Mouse (Mus musculus) gastrocnemius, adult 2 months (tissue): Measurements from ENCODE around the gene Tjp3. TPM values are rescaled to one million over a fixed set of nuclear protein-coding genes. Genes with fewer than 3 reads are reported as not detected.

ENCODE experiments used
- DNase-seq: peaks from one replicate; pipeline ENCODE4 v3.0.0; 2022
- H3K27ac ChIP-seq: fragments of 200-600 bp; 2 replicates; pipeline ENCODE4 v1.8.1; 2022; ENCODE audit warnings: mild to moderate bottlenecking
- H3K4me3 ChIP-seq: fragments of 200-600 bp; 2 replicates; pipeline ENCODE4 v1.8.1; 2022; ENCODE audit warnings: mild to moderate bottlenecking, moderate library complexity
- CTCF ChIP-seq: fragments of 200-600 bp; IDR thresholded peaks from 2 replicates; pipeline ENCODE4 v1.8.1; 2022; ENCODE audit warnings: antibody characterized with exemption, mild to moderate bottlenecking, moderate library complexity
- intact Hi-C: fragments of 180-260 bp; cut with DNase I; formaldehyde crosslinking; loops from one replicate; pipeline ENCODE4 v1.15.1; 2025
- long read RNA-seq, 2 experiments: library from polyadenylated mRNA; stranded (forward); transcript quantifications; one replicate each; pipeline ENCODE4 v2.0.0; 2021
- total RNA-seq, 2 experiments: library from RNA; stranded (reverse); gene quantifications; 2 replicates each; pipeline ENCODE4 v1.2.3; 2021

Gene Tjp3
- not detected for total RNA-seq
- long read RNA-seq, experiment 1 = 0 reads
- long read RNA-seq, experiment 2 = 0 reads

DNA sequence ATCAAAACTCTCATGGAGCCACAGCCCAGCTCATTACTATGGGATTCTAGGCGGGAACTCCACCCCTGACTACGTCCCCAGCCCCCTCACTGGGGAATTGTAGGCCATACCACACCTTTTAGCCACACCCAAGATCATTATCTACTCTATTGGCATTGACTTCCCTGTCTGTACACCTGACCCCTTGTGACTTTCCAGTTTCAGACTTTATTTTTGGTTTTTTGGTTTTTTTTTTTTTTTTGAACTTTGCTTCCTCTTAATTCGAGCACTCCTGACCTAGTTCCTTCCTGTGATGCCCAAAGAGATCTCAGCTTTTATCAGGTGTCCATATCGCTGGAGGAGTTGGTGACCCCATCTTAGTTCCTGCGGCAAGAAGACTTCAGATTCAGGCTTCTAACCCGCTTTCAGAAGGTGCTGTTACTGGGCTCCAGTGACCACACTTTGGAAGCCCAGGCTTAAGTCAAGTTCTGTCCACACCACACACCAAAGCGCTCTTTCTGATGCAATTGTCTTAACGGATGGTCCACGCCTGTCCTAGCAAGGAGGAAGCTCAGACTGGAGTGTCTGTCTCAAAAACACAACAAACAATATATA lies at the start of gene Tjp3:
Gene Tjp3, minus strand, starts transcription at position 71 of the 594 bp plus-strand sequence.
- DNase-seq = no peak
- no peak within 1 kb of the TSS for H3K27ac ChIP-seq
- TF ChIP-seq CTCF = no peak
- intact Hi-C loops = loop anchor here (2.0 to 5.0 kb wide), 2 partner anchors 27 to 61 kb away; partner anchors contain the start of gene Hmg20b
- no peak within 1 kb of the TSS for H3K4me3 ChIP-seq

DNA sequence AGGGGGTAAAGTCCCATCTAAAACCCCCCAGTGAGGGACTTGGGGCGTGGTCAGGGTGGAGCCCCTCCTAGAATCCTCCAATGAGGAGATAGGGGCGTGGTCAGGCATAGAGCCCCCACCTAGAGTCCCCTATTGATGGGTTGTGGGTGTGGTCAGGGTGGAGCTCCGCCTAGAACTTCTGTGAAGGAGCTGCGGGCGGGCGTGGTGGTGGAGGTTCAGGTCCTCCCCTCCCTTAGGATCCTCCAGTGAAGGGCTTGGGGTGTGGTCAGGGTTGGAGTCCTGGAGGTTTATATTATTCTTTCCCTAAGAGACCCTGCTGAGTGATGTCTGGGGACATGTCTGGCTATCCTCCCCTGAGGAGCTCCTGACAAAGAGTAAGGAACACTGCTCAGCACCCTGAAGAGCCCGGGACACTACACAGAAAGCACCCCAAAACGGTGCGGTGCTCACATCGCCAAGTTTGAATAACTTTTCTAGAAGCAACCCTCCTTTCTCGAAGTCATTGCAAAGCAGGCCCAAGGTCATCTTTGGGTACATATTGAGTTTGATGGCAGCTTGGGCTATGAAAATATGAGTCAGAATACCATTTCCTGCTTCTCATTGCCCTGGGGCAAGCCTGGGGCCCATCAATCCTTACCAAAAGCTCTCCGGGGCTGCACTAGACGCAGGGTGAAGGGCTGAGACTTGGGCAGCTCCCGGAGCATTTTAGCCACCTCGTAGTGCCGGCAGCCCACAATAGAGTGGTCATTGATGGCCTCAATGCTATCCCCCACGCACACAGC lies 49.4 kb upstream of the Tjp3 start:
- intact Hi-C loops = loop anchor here (2.0 kb wide), 1 partner anchor 52 kb away; no protein-coding TSS in a partner anchor
- TF ChIP-seq CTCF = no peak
- no peak for DNase-seq
- Histone ChIP-seq H3K4me3 (no peak overlapping the region), H3K27ac (no peak overlapping the region)

DNA sequence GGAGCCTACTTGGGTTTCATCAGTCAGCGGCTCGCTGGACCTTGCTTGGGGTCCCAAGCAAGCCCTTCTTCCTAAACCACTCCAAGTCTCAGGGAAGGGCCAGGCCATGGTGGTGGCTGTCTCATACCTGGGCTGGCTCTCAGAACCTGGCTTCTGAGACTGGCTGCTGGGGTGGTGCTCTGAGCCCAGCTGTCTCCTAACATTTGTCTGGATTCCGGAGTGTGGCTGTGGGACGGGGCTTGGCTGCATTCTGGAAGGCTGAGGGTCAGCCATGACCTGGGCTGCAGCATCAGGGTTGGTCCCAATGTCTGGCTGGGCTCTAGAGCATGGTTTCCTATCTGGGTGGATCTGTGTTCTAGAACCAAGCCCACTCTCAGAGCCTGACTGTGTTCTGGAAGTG lies 45.2 kb upstream of the Tjp3 start:
- no peak for TF ChIP-seq CTCF
- Histone ChIP-seq H3K27ac (no peak overlapping the region), H3K4me3 (no peak overlapping the region)
- DNase-seq = no peak
- intact Hi-C loops = no loop called here

DNA sequence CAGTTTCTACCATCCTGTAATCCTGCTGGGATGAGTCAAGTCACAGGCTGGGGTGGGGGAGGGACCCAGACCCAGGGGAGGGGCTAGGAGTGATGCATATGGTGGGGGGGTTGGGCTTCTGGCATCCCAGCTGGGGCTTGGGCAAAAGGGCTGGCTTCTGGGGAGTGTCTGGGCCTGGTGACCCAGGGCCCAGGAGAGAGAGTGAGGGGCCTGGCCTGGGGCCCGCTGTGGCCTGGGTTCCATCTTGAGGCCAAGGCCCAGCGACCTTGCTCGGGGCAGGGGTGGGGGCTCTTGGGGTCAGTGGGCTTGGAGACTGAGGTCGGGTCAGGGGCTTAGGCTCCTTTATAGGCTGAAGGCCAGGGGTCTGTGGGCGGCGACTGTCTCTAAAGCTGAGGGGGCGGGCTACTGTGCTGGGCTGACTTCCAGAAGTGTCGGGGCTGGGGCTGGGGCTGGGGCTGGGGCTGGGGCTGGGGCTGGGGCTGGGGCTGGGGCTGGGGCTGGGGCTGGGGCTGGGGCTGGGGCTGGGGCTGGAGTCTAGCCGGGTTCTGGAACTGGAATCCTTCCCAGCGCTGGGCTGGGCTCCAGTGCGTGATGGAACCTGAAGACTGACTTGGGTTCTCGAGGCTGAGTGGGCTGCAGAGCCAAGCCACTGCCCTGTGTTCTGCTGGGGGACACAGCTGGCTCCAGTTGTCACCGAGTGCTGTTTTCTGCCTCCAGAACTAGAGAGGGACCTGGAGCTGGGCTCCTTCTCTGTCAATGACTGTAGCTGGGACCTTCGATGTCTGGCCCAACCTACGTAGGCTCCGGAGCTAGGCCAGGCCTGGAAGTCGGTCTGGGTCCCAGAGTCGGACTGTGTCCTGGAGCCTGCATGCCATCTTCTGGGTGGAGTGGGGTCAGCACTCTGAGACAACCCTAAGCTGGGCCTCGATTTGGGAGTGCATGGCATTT lies 44.3 kb upstream of the Tjp3 start:
- Histone ChIP-seq H3K27ac (peak overlapping the region; percentile 3; the same call in 1 of the 2 replicates), H3K4me3 (no peak overlapping the region)
- intact Hi-C loops = no loop called here
- DNase-seq = peak; percentile 26
- no peak for TF ChIP-seq CTCF

DNA sequence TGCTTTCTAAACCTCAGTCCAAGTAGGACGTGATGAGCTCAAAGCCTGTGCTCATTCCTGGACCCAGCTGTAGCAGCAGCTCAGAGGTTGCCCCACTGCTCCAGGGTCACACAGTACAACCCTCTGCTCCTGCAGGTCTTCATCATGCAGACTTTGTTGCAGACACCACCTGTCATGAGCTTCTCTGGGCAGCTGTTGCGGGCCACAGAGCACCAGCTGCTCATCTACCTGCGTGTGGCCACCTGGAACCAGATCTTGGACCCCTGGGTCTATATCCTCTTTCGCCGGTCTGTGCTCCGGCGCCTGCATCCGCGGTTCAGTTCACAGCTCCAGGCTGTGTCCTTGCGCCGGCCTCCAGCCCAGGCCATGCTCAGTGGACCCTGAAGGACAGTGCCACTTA lies 42.9 kb upstream of the Tjp3 start:
- Histone ChIP-seq H3K27ac (no peak overlapping the region), H3K4me3 (no peak overlapping the region)
- DNase-seq = no peak
- intact Hi-C loops = no loop called here
- no peak for TF ChIP-seq CTCF

DNA sequence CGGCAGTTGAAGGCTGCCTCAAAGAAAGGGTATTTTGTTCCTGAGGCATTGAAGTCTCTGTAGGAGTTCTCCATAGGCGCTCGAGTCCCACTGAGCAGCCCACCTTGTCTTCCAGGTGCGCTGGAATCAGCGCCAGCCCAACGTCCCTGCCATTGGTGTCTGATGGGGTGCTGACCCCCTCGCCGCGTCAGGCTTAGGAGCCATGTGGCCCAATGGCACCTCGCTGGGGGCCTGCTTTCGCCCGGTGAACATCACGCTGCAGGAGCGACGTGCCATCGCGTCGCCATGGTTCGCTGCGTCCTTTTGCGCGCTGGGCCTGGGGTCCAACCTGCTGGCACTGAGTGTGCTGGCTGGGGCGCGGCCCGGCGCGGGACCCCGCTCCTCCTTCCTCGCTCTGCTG lies 40.9 kb upstream of the Tjp3 start:
- H3K27ac ChIP-seq = no peak overlapping the region
- no peak for DNase-seq
- H3K4me3 ChIP-seq = no peak overlapping the region
- no peak for TF ChIP-seq CTCF
- intact Hi-C loops = no loop called here

DNA sequence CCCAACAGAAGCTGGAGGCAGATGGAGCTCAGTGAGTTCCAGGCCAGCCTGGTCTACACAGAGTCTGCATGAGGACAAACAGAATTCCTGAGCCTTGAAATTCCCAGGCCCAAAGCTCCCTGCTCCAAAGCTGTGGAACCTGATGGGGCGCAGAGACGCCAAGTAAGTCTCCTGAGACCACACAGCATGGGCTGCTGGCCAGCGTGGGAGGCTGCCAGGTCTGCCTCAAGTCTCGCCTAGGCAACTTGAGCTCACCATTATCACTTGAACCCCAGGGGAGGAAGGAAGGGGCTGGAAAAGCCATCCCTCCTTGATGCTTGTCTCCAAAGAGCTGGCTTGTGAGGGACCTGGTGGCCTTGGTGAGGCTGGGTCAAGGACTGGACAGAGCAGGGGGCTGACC lies 38.6 kb upstream of the Tjp3 start:
- no peak for TF ChIP-seq CTCF
- Histone ChIP-seq H3K27ac (peak overlapping the region; percentile 76), H3K4me3 (peak overlapping the region; percentile 7)
- intact Hi-C loops = no loop called here
- DNase-seq = peak; percentile 58

DNA sequence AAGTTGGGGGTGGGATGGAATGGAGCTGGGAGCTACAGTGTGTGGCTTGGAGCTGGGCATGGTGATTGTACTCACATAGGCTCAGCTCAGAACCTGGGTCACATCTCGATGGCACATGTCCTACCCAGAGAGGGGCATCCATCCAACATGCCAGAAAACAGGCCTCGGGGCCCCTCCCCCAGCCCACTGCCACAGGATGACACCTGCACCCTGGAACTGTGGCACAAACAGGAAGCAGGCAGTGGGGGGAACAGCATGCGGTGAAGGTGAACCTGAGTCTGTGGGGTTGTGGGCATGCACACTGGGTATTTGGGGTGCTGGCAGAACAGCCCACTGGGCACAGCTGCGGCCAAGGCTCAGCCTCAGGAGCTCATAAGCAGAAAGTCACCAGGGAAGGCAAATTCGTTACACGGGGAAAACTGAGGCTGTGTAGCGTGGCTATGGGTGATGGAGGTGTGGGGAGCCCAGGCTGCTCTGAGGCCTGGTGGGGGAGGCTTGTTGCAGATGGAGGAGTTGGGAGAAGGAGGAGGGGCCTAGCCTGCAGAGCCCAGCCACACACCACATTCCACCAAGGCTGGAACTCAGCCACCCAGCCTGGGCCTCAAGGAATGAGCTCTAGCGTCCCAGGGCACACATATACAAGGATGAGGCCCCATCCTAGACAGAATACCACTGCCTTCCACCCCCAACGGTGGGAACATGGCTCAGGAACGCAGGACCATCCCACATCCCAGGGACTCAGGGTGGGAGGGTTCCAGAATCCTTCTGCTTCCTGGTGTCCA lies 38.0 kb upstream of the Tjp3 start:
- Histone ChIP-seq H3K4me3 (peak overlapping the region; percentile 50), H3K27ac (peak overlapping the region; percentile 76)
- TF ChIP-seq CTCF = no peak
- DNase-seq = peak; percentile 38
- intact Hi-C loops = no loop called here

DNA sequence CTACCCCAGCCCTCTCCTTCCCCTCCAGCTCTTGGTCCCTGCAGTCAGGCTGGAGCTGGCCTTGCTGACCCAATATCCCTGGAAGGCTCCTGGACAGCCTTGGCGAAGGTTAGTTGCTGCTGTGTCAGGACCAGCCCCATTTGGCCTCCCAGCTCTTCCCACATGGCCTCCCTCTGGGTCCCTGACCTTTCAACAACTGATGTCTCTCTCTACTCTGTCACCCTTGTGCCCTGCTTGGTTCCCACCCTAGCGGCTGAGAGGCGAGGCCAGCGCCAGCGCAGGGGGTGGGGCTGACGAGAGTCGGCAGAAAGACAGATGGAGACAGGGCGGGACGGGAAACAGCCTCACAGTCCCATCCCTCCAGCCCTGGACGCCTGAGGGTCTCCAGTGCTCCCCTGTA lies 37.0 kb upstream of the Tjp3 start, which contains the start of gene Tbxa2r:
Gene Tbxa2r, plus strand, starts transcription at position 346 of the 400 bp plus-strand sequence.
- intact Hi-C loops = no loop called here
- TF ChIP-seq CTCF = no peak
- DNase-seq = peak; percentile 72
- Histone ChIP-seq H3K27ac (peak within 1 kb of the TSS; percentile 76), H3K4me3 (peak within 1 kb of the TSS; percentile 50)

DNA sequence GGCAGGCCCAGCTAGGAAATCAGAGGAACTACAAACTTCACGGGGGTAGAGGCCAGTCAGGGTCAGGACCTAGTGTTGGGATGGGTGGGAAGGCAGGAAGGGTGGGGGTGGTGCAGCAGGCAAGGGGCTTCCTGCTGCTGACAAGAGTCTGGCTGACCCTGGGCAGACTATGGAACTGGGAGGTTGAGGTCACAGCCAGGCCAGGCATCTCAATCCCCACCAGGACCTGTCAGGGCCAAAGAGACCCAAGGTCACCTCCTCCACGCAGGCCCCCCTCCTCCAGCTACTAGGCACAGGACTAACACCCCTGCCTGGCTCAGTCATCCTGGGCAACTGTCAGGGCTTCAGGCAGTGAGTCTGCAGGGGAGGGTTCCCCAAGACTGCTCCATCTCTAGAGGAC lies 36.6 kb upstream of the Tjp3 start:
- Histone ChIP-seq H3K27ac (peak overlapping the region; percentile 76), H3K4me3 (peak overlapping the region; percentile 50)
- DNase-seq = peak; percentile 34
- no peak for TF ChIP-seq CTCF
- intact Hi-C loops = no loop called here

DNA sequence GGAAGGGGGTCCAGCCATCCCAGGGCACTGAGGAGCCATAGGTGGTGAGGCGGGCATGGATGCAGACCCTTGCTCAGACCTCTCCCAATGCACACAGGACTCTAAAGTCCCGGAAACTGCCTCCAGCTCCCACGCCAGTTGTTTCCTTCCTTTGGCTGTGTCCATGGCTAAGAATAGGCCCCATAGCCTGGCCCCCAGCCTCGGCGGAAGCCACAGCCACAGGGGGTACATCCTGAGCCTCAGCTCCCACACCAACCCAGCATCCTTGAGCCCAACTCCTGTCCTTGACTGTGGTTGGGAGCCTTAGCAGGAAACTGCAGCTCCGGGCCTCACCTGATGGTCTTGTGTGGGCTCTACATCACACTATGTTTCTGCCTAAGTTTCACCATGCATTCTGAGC lies 35.5 kb upstream of the Tjp3 start:
- Histone ChIP-seq H3K27ac (peak overlapping the region; percentile 76), H3K4me3 (peak overlapping the region; percentile 45)
- peak; percentile 46 for DNase-seq
- TF ChIP-seq CTCF = no peak
- intact Hi-C loops = no loop called here

DNA sequence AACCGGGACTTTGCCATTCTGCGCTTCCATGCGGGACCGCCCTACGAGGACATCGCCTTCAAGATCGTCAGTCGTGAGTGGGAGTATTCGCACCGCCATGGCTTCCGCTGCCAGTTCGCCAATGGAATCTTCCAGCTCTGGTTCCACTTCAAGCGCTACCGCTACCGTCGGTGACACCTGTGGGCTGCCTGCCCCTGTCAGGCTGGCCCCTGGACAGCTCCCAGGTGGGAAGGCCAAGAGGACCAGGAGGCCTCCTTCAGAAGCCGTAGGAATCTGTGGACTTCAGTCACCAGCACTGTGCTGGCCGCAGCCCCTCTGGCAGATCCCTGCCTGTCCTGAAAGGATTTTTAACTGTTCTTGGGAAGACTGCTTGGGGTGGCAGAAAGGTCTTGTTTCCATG lies 34.4 kb upstream of the Tjp3 start:
- Histone ChIP-seq H3K27ac (peak overlapping the region; percentile 76), H3K4me3 (no peak overlapping the region)
- intact Hi-C loops = loop anchor here (2.0 kb wide), 1 partner anchor 17 kb away; the partner anchor contains the start of gene Gipc3
- no peak for DNase-seq
- no peak for TF ChIP-seq CTCF
